Mouse (Mus musculus) bone marrow macrophage, adult 2 months (primary cell): Measurements from ENCODE around the gene Hmgcl. TPM values are rescaled to one million over a fixed set of nuclear protein-coding genes. Genes with fewer than 3 reads are reported as not detected.
"Not testable (repeated sequence)": the region's sequence is repeated elsewhere in the genome, so short reads cannot be mapped to it uniquely, and the experiment has no call there.

Experiments used
- H3K27ac ChIP-seq: 2 replicates; pipeline ENCODE4 v1.5.1; 2012; ENCODE audit warnings: low read depth, low read length; ENCODE audit not compliant: insufficient read depth
- H3K4me1 ChIP-seq: 2 replicates; pipeline ENCODE4 v1.6.1; 2012; ENCODE audit warnings: low read length; ENCODE audit not compliant: control insufficient read depth, insufficient read depth
- H3K4me3 ChIP-seq: 2 replicates; pipeline ENCODE4 v1.5.1; 2012; ENCODE audit warnings: mild to moderate bottlenecking, low read length, moderate library complexity; ENCODE audit not compliant: insufficient read depth
- CTCF ChIP-seq: IDR thresholded peaks from 2 replicates; pipeline ENCODE4 v1.5.1; 2012; ENCODE audit warnings: low read depth, mild to moderate bottlenecking, low read length, moderate library complexity
- POLR2A ChIP-seq: IDR thresholded peaks from 2 replicates; pipeline ENCODE4 v1.6.1; 2012; ENCODE audit warnings: mild to moderate bottlenecking, low read depth, low read length, borderline replicate concordance
- polyA plus RNA-seq: library from polyadenylated mRNA; stranded (reverse); fragments of >200 nt; gene quantifications from 2 replicates; pipeline ENCODE4 v1.2.4, GENCODE M21; 2012; ENCODE audit not compliant: missing spikeins, insufficient read depth, insufficient read length

Hmgcl gene
- polyA plus RNA-seq, 1 experiment, result 99.8 TPM

GRCm38 (mm10) chr4:135941026-135941425 lies 5.2 kb upstream of the Hmgcl start:
- H3K4me1 ChIP-seq, result peaks cover 35% of the 10 kb centered on the region
- H3K27ac ChIP-seq, H3K4me3 ChIP-seq: not testable (repeated sequence)
- peak; percentile 40 for TF ChIP-seq CTCF

- no peak for TF ChIP-seq POLR2A
- no peak overlapping the region for H3K4me3 ChIP-seq
- peak overlapping the region; percentile 84 for H3K27ac ChIP-seq
- H3K4me1 ChIP-seq, result peaks cover 36% of the 10 kb centered on the region
Measured at GRCm38 (mm10) chr4:135942193-135942592, 4.1 kb upstream of the Hmgcl start.

- peaks cover 41% of the 10 kb centered on the region for H3K4me1 ChIP-seq
- no peak overlapping the region for H3K4me3 ChIP-seq
- TF ChIP-seq CTCF, result no peak
- TF ChIP-seq POLR2A, result no peak
- peak overlapping the region; percentile 84 for H3K27ac ChIP-seq
Measured at GRCm38 (mm10) chr4:135943389-135943788, 2.9 kb upstream of the Hmgcl start.

GRCm38 (mm10) chr4:135945706-135946105 lies 542 bp upstream of the Hmgcl start:
- TF ChIP-seq POLR2A (no peak), CTCF (no peak)
- Histone ChIP-seq H3K4me3 (peak overlapping the region; percentile 35), H3K4me1 (peaks cover 56% of the 10 kb centered on the region), H3K27ac (peak overlapping the region; percentile 95)

GRCm38 (mm10) chr4:135946659-135947301 lies 532 bp downstream of the Hmgcl start:
- H3K4me1 ChIP-seq, result peaks cover 53% of the 10 kb centered on the region
- TF ChIP-seq POLR2A (no peak), CTCF (0 out of 2 replicates have a peak, but pooled peaks have one; percentile 21)
- peak overlapping the region; percentile 86 for H3K27ac ChIP-seq
- peak overlapping the region; percentile 75 for H3K4me3 ChIP-seq

GRCm38 (mm10) chr4:135948142-135948541 lies 1.9 kb downstream of the Hmgcl start:
- H3K4me1 ChIP-seq, result peaks cover 42% of the 10 kb centered on the region
- no peak for TF ChIP-seq POLR2A
- no peak for TF ChIP-seq CTCF
- H3K4me3 ChIP-seq, result peak overlapping the region; percentile 37
- peak overlapping the region; percentile 56 for H3K27ac ChIP-seq

GRCm38 (mm10) chr4:135949475-135949874 lies 3.2 kb downstream of the Hmgcl start:
- no peak overlapping the region for H3K27ac ChIP-seq
- H3K4me1 ChIP-seq, result peaks cover 33% of the 10 kb centered on the region
- H3K4me3 ChIP-seq, result no peak overlapping the region
- TF ChIP-seq POLR2A, result no peak
- no peak for TF ChIP-seq CTCF

GRCm38 (mm10) chr4:135949911-135950310 lies 3.7 kb downstream of the Hmgcl start:
- TF ChIP-seq POLR2A, result no peak
- TF ChIP-seq CTCF, result no peak
- H3K27ac ChIP-seq, result no peak overlapping the region
- H3K4me3 ChIP-seq, result no peak overlapping the region
- H3K4me1 ChIP-seq, result peaks cover 30% of the 10 kb centered on the region

GRCm38 (mm10) chr4:135950365-135950764 lies 4.1 kb downstream of the Hmgcl start:
- no peak overlapping the region for H3K27ac ChIP-seq
- H3K4me1 ChIP-seq, result peaks cover 26% of the 10 kb centered on the region
- no peak overlapping the region for H3K4me3 ChIP-seq
- TF ChIP-seq CTCF (no peak), POLR2A (no peak)

GRCm38 (mm10) chr4:135951505-135951904 lies 5.3 kb downstream of the Hmgcl start:
- Histone ChIP-seq H3K4me3 (no peak overlapping the region), H3K4me1 (peaks cover 20% of the 10 kb centered on the region), H3K27ac (no peak overlapping the region)
- TF ChIP-seq POLR2A, result no peak
- no peak for TF ChIP-seq CTCF
